Mouse (Mus musculus): Measurements from ENCODE around the gene Cib1.

GRCm38 (mm10) chr7:80213604-80214003 lies 19.0 kb downstream of the Cib1 start:
- no peak for TF ChIP-seq CTCF (IDR thresholded peaks at IDR 0.05; ENCODE audit: low read depth)
- no peak for TF ChIP-seq EP300 (optimal IDR thresholded peaks at IDR 0.05)
